In the genomic region with DNA sequence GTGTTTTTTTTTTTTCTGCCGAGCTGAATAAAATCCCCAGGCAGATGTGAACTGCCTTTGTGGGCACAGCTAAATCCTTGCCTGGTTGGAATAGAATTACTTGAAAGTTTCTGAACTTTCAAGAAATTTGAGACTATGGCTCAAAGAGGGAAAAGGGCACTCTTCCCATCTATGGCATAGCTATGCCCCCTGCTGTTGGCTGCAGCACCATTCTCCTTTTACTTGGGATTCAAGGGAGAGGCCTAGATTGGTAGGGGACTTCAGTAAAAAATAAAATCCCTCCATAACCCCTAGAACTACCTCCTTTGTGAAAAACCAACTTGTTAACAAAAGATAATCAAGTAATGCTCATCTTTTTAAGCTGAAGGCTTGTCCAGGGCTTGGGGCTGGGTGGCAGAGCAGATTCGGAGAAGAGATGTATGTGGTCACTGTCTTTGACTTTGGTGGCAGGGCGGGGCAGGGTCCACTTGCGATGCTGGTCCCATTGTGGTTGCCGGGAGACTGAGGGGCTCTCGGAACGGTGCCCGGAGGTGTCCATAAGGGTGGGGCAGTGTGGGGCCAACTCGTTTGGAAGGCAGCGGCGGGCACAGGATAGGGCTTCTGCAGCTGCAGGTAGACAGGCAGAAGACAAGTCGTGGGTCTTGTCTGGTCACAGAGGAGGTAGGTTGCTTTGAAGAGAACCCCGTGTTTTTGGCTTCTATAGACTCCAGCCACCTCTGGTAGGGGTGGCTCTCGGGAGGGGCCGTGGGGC, we compare ENCODE assay signal across 8 mouse cellular contexts. TPM values are rescaled to one million over a fixed set of nuclear protein-coding genes. Genes with fewer than 3 reads are reported as not detected.
DNase-seq lines count a peak whose midpoint lies in the region; ATAC-seq and TF ChIP-seq lines count a peak whose summit lies in the region.

A gene (plus strand): TSS at position 546 of the 751 bp plus-strand sequence.

- H3K79me2 ChIP-seq in heart, adult 2 months (replicated peaks; ENCODE audit: control insufficient read depth, insufficient read depth, low read length), result no peaks in the 10 kb centered on the region

- no peak for DNase-seq in heart, adult 2 months
- no peak for DNase-seq in heart, postnatal 25 days (ENCODE audit: low spot score)
- DNase-seq in ES-E14 (ENCODE audit: low read depth, low spot score), result no peak
- DNase-seq in embryonic facial prominence, embryonic 11.5 days (ENCODE audit: low spot score), result peak; percentile 50
- peak; percentile 57 for DNase-seq in intestine, embryonic 14.5 days (ENCODE audit: low spot score)
- DNase-seq in spleen, adult 12 weeks (ENCODE audit: low spot score), result no peak

- H3K27ac ChIP-seq in heart, adult 2 months, result no peak within 1 kb of the TSS
- no peak within 1 kb of the TSS for H3K27ac ChIP-seq in ES-E14 (ENCODE audit: insufficient read depth, low read depth, low read length, poor library complexity, severe bottlenecking)
- 0 out of 2 replicates have a peak within 1 kb of the TSS, but pooled peaks have one; percentile 20 for H3K27ac ChIP-seq in embryonic facial prominence, embryonic 11.5 days (replicated peaks; ENCODE audit: low read depth, low read length)
- no peak within 1 kb of the TSS; the same call in 1 of the 2 replicates for H3K27ac ChIP-seq in intestine, embryonic 14.5 days (ENCODE audit: low read depth)
- no peak within 1 kb of the TSS for H3K27ac ChIP-seq in liver, embryonic 16.5 days (ENCODE audit: low read length)
- peak within 1 kb of the TSS; percentile 48; the same call in 1 of the 2 replicates for H3K27ac ChIP-seq in stomach, embryonic 14.5 days (ENCODE audit: low read length)

- H3K4me1 ChIP-seq in heart, adult 2 months (ENCODE audit: control insufficient read depth, insufficient read depth, low read length), result no peaks in the 10 kb centered on the region
- H3K4me1 ChIP-seq in ES-E14 (ENCODE audit: control insufficient read depth in 2 of 2, insufficient read depth in 2 of 2, low read length in 2 of 2, poor library complexity in 1 of 2), result no peaks in the 10 kb centered on the region
- no peaks in the 10 kb centered on the region; the same call in 1 of the 2 replicates for H3K4me1 ChIP-seq in embryonic facial prominence, embryonic 11.5 days (ENCODE audit: control insufficient read depth, insufficient read depth, low read length)
- no peaks in the 10 kb centered on the region; the same call in 1 of the 2 replicates for H3K4me1 ChIP-seq in intestine, embryonic 14.5 days (replicated peaks; ENCODE audit: control insufficient read depth, insufficient read depth, low read length)
- no peaks in the 10 kb centered on the region for H3K4me1 ChIP-seq in liver, embryonic 16.5 days (ENCODE audit: control insufficient read depth, low read depth, low read length)
- H3K4me1 ChIP-seq in stomach, embryonic 14.5 days (ENCODE audit: control insufficient read depth, insufficient read depth, low read length), result 0 out of 2 replicates have a peak, but pooled peaks cover 3% of the 10 kb centered on the region

- no peak within 1 kb of the TSS for H3K4me3 ChIP-seq in heart, adult 2 months
- peak within 1 kb of the TSS; percentile 63 to 64 for H3K4me3 ChIP-seq in ES-E14 (ENCODE audit: insufficient read depth in 1 of 2, low read depth in 1 of 2, low read length in 2 of 2, poor library complexity in 1 of 2, severe bottlenecking in 1 of 2)
- peak within 1 kb of the TSS; percentile 48 for H3K4me3 ChIP-seq in embryonic facial prominence, embryonic 11.5 days (ENCODE audit: low read depth, low read length)
- peak within 1 kb of the TSS; percentile 37 for H3K4me3 ChIP-seq in intestine, embryonic 14.5 days (ENCODE audit: low read depth, low read length)
- peak within 1 kb of the TSS; percentile 44 for H3K4me3 ChIP-seq in liver, embryonic 16.5 days (ENCODE audit: low read depth, low read length)
- peak within 1 kb of the TSS; percentile 42 for H3K4me3 ChIP-seq in stomach, embryonic 14.5 days (ENCODE audit: low read depth, low read length)

- WGBS in heart, adult 2 months, result 15% methylated on average over 15 of the region's 15 CpGs
- WGBS in embryonic facial prominence, embryonic 11.5 days, result 6% methylated on average over 15 of the region's 15 CpGs
- 10% methylated on average over 15 of the region's 15 CpGs for WGBS in intestine, embryonic 14.5 days
- 9% methylated on average over 15 of the region's 15 CpGs for WGBS in liver, embryonic 16.5 days (ENCODE audit: insufficient replicate concordance)
- 10% methylated on average over 15 of the region's 15 CpGs for WGBS in stomach, embryonic 14.5 days

- H3K36me3 ChIP-seq in heart, adult 2 months (ENCODE audit: control insufficient read depth, insufficient read depth, low read length), result no peaks in the 10 kb centered on the region
- no peaks in the 10 kb centered on the region for H3K36me3 ChIP-seq in ES-E14 (ENCODE audit: control insufficient read depth, insufficient read depth, low read length, poor library complexity, severe bottlenecking)
- no peaks in the 10 kb centered on the region for H3K36me3 ChIP-seq in embryonic facial prominence, embryonic 11.5 days (replicated peaks; ENCODE audit: control insufficient read depth, insufficient read depth, low read depth, low read length)
- H3K36me3 ChIP-seq in intestine, embryonic 14.5 days (ENCODE audit: control insufficient read depth, insufficient read depth, low read length), result no peaks in the 10 kb centered on the region
- no peaks in the 10 kb centered on the region for H3K36me3 ChIP-seq in liver, embryonic 16.5 days (ENCODE audit: control insufficient read depth, insufficient read depth)
- no peaks in the 10 kb centered on the region for H3K36me3 ChIP-seq in stomach, embryonic 14.5 days (ENCODE audit: control insufficient read depth, insufficient read depth, low read length)

- peak; percentile 37 for TF ChIP-seq CTCF in heart, adult 2 months (IDR thresholded peaks at IDR 0.05)

- ATAC-seq in embryonic facial prominence, embryonic 11.5 days (replicated peaks; ENCODE audit: insufficient number of reproducible peaks, low FRiP score, low TSS enrichment, low read depth), result peak; percentile 66
- ATAC-seq in intestine, embryonic 14.5 days (replicated peaks; ENCODE audit: low FRiP score, low TSS enrichment, low read depth), result peak; percentile 29; the same call in 1 of the 2 replicates
- no peak for ATAC-seq in liver, embryonic 16.5 days (ENCODE audit: low read depth)
- ATAC-seq in stomach, embryonic 14.5 days (ENCODE audit: insufficient number of reproducible peaks, insufficient read depth, low FRiP score, low read depth), result no peak

- intact Hi-C loops in heart, adult 2 months (cut with DNase I), result no loop called here
- intact Hi-C loops in heart, postnatal 25 days (cut with DNase I), result no loop called here

- H3K9ac ChIP-seq in heart, adult 2 months (ENCODE audit: low read depth, low read length), result no peak within 1 kb of the TSS
- peak within 1 kb of the TSS; percentile 32; the same call in 1 of the 2 replicates for H3K9ac ChIP-seq in ES-E14 (ENCODE audit: insufficient read depth, low read depth, low read length, poor library complexity, severe bottlenecking)
- H3K9ac ChIP-seq in embryonic facial prominence, embryonic 11.5 days (replicated peaks; ENCODE audit: low read length), result peak within 1 kb of the TSS; percentile 61
- H3K9ac ChIP-seq in intestine, embryonic 14.5 days (ENCODE audit: low read length), result peak within 1 kb of the TSS; percentile 34; the same call in 1 of the 2 replicates
- 0 out of 2 replicates have a peak within 1 kb of the TSS, but pooled peaks have one; percentile 15 for H3K9ac ChIP-seq in liver, embryonic 16.5 days (ENCODE audit: low read depth, low read length)
- 0 out of 2 replicates have a peak within 1 kb of the TSS, but pooled peaks have one; percentile 21 for H3K9ac ChIP-seq in stomach, embryonic 14.5 days (replicated peaks; ENCODE audit: low read depth, low read length)

- H3K4me2 ChIP-seq in embryonic facial prominence, embryonic 11.5 days (ENCODE audit: low read depth, low read length), result peak within 1 kb of the TSS; percentile 91
- H3K4me2 ChIP-seq in intestine, embryonic 14.5 days (ENCODE audit: low read length), result peak within 1 kb of the TSS; percentile 90
- H3K4me2 ChIP-seq in liver, embryonic 16.5 days (ENCODE audit: low read depth, low read length), result peak within 1 kb of the TSS; percentile 57
- peak within 1 kb of the TSS; percentile 88 for H3K4me2 ChIP-seq in stomach, embryonic 14.5 days (replicated peaks; ENCODE audit: low read depth, low read length)

- no peak for TF ChIP-seq EP300 in heart, adult 2 months (IDR thresholded peaks at IDR 0.05; ENCODE audit: insufficient read depth, low read depth, low read length)

- in situ Hi-C loops in ES-E14 (cut with MboI; ENCODE audit: low sequenced_read_pairs in 2 of 2, unreplicated experiment in 2 of 2), result no loop called here

- no peaks in the 10 kb centered on the region for H3K9me3 ChIP-seq in ES-E14 (ENCODE audit: control insufficient read depth, insufficient read depth, low read depth, low read length)
- H3K9me3 ChIP-seq in embryonic facial prominence, embryonic 11.5 days (replicated peaks; ENCODE audit: control insufficient read depth, low read length), result no peaks in the 10 kb centered on the region
- no peaks in the 10 kb centered on the region for H3K9me3 ChIP-seq in intestine, embryonic 14.5 days (ENCODE audit: control insufficient read depth, low read length)
- no peaks in the 10 kb centered on the region for H3K9me3 ChIP-seq in liver, embryonic 16.5 days (replicated peaks; ENCODE audit: control insufficient read depth, low read length)
- H3K9me3 ChIP-seq in stomach, embryonic 14.5 days (ENCODE audit: control insufficient read depth, low read depth, low read length), result no peaks in the 10 kb centered on the region

- TF ChIP-seq POLR2A in heart, adult 2 months (IDR thresholded peaks at IDR 0.05; ENCODE audit: insufficient read depth, low read depth, low read length), result no peak

- H3K27me3 ChIP-seq in heart, adult 2 months (ENCODE audit: control insufficient read depth, insufficient read depth, low read length), result peaks cover 2% of the 10 kb centered on the region; the same call in 1 of the 2 replicates
- no peaks in the 10 kb centered on the region for H3K27me3 ChIP-seq in embryonic facial prominence, embryonic 11.5 days (ENCODE audit: control insufficient read depth, insufficient read depth, low read length)
- H3K27me3 ChIP-seq in intestine, embryonic 14.5 days (replicated peaks; ENCODE audit: control insufficient read depth, insufficient read depth, low read length), result no peaks in the 10 kb centered on the region
- no peaks in the 10 kb centered on the region; the same call in 1 of the 2 replicates for H3K27me3 ChIP-seq in liver, embryonic 16.5 days (ENCODE audit: control insufficient read depth, insufficient read depth, low read depth, low read length)
- H3K27me3 ChIP-seq in stomach, embryonic 14.5 days (ENCODE audit: control insufficient read depth, insufficient read depth, low read length), result no peaks in the 10 kb centered on the region

RNA-seq across cellular contexts. Expression of the gene that starts here (rescaled TPM):
- total RNA-seq in heart, adult 2 months (2021), result not detected
- 0.12 and 0.32 TPM in 2 replicates for polyA plus RNA-seq in heart, adult 2 months (2012; rRNA removed)
- total RNA-seq in heart, postnatal 25 days (2021), result not detected
- not detected in 2 replicates for total RNA-seq in ES-E14 (2012; rRNA removed)
- 0.65 TPM in 1 of 2 replicates, not detected in the other for polyA plus RNA-seq in embryonic facial prominence, embryonic 11.5 days (2014; fragmentation: Nextera tagmentation; extraction: Ambion mirVana)
- 0.14 TPM in 1 of 2 replicates, not detected in the other for polyA plus RNA-seq in intestine, embryonic 14.5 days (2014; fragmentation: Nextera tagmentation; extraction: Ambion mirVana)
- not detected in 2 replicates for polyA plus RNA-seq in liver, embryonic 16.5 days (2015; fragmentation: Nextera tagmentation; extraction: Ambion mirVana)
- polyA plus RNA-seq in stomach, embryonic 14.5 days (2014; fragmentation: Nextera tagmentation; extraction: Ambion mirVana), result not detected in 2 replicates

Comparison
In these comparisons a context has a peak if more than half of its experiments do, and no peak if none do; other contexts are left out.
1. Peak in DNase-seq, ATAC-seq, H3K4me3 ChIP-seq, H3K27ac ChIP-seq, H3K9ac ChIP-seq and H3K4me2 ChIP-seq in embryonic facial prominence, embryonic 11.5 days; RNA of the gene not detected or under 1 TPM.
2. Peak in DNase-seq, ATAC-seq, H3K4me3 ChIP-seq, H3K9ac ChIP-seq and H3K4me2 ChIP-seq in intestine, embryonic 14.5 days; RNA of the gene not detected or under 1 TPM.